Mouse (Mus musculus): ENCODE measurements around the gene Cdc14b.

- no peak for TF ChIP-seq CTCF (IDR thresholded peaks at IDR 0.05; ENCODE audit: control insufficient read depth, insufficient read depth, insufficient read length)
- no peak for TF ChIP-seq MAX (IDR thresholded peaks at IDR 0.05)
- TF ChIP-seq MYOG (IDR thresholded peaks at IDR 0.05; ENCODE audit: control insufficient read depth, extremely low read depth, insufficient read length), result no peak
- TF ChIP-seq USF1 (IDR thresholded peaks at IDR 0.05; ENCODE audit: low read depth), result no peak
- TF ChIP-seq CEBPB (IDR thresholded peaks at IDR 0.05; ENCODE audit: low read depth), result no peak
- no peak for TF ChIP-seq MYOD1 (IDR thresholded peaks at IDR 0.05; ENCODE audit: control insufficient read depth, insufficient read length, low read depth)
- no peak for TF ChIP-seq FOSL1 (IDR thresholded peaks at IDR 0.05; ENCODE audit: insufficient read depth, low read length, poor library complexity, severe bottlenecking)
Measured at GRCm38 (mm10) chr13:64314041-64314440, 39.0 kb upstream of the Cdc14b start.
